Mouse (Mus musculus): ENCODE results near the gene Parva.

GRCm38 (mm10) chr7:112444985-112445367 lies 17.7 kb downstream of the Parva start:
- TF ChIP-seq POLR2A (IDR thresholded peaks at IDR 0.05; ENCODE audit: borderline replicate concordance, extremely low read depth, low read depth, low read length) (no peak), CTCF (IDR thresholded peaks at IDR 0.05; ENCODE audit: insufficient read depth, low read length) (no peak)

Data from lung, adult 2 months (tissue).